Mouse (Mus musculus): ENCODE results near the gene Asdurf. TPM values are rescaled to one million over a fixed set of nuclear protein-coding genes. Genes with fewer than 3 reads are reported as not detected.
"Not testable (repeated sequence)": the region's sequence is repeated elsewhere in the genome, so short reads cannot be mapped to it uniquely, and the experiment has no call there.

The Asdurf gene
- 10 to 100 TPM in 1 of 2 experiments, 1 to 10 TPM in 1; 8.9 to 11.2 TPM for polyA plus RNA-seq (2017; shearing (Covaris generic))

- ATAC-seq: peak; percentile 99
Measured at GRCm38 (mm10) chr1:53352327-53353261, at the start of gene Asdurf, which contains the start of the genes Gm28551 and Asnsd1. Gene Asdurf (minus strand): TSS chr1:53352619. Gene Gm28551 (minus strand): TSS chr1:53352667. Gene Asnsd1 (minus strand): TSS chr1:53352752.

- ATAC-seq: not testable (repeated sequence)
Measured at GRCm38 (mm10) chr1:53393936-53394760, 41.7 kb upstream of the Asdurf start.

GRCm38 (mm10) chr1:53388762-53389161, 36.3 kb upstream of the Asdurf start:
- ATAC-seq: no peak

- no peak for ATAC-seq
Measured at GRCm38 (mm10) chr1:53384085-53384688, 31.8 kb upstream of the Asdurf start.

GRCm38 (mm10) chr1:53377731-53378130, 25.3 kb upstream of the Asdurf start:
- no peak for ATAC-seq

GRCm38 (mm10) chr1:53375965-53376364, 23.5 kb upstream of the Asdurf start:
- not testable (repeated sequence) for ATAC-seq

GRCm38 (mm10) chr1:53358988-53359387, 6.6 kb upstream of the Asdurf start:
- no peak for ATAC-seq

GRCm38 (mm10) chr1:53341071-53341470, 11.3 kb downstream of the Asdurf start:
- no peak for ATAC-seq

GRCm38 (mm10) chr1:53337403-53337802, 15.0 kb downstream of the Asdurf start:
- ATAC-seq: not testable (repeated sequence)

GRCm38 (mm10) chr1:53335465-53335864, 17.0 kb downstream of the Asdurf start:
- ATAC-seq: no peak

- ATAC-seq: not testable (repeated sequence)
Measured at GRCm38 (mm10) chr1:53333527-53333926, 18.9 kb downstream of the Asdurf start.

GRCm38 (mm10) chr1:53324827-53325494, 27.5 kb downstream of the Asdurf start:
- no peak for ATAC-seq

GRCm38 (mm10) chr1:53324277-53324676, 28.1 kb downstream of the Asdurf start:
- ATAC-seq: no peak

GRCm38 (mm10) chr1:53323254-53323653, 29.2 kb downstream of the Asdurf start:
- no peak for ATAC-seq

- no peak for ATAC-seq
Measured at GRCm38 (mm10) chr1:53321662-53322344, 30.6 kb downstream of the Asdurf start.

- ATAC-seq: peak; percentile 98
Measured at GRCm38 (mm10) chr1:53312989-53313967, 39.1 kb downstream of the Asdurf start, which contains the start of gene Osgepl1. Gene Osgepl1 (plus strand): TSS chr1:53313624.

GRCm38 (mm10) chr1:53300506-53300905, 51.9 kb downstream of the Asdurf start:
- no peak for ATAC-seq

Measured in CD4-positive, CD25-positive, alpha-beta regulatory T cell, adult 4 months (primary cell).